Mouse (Mus musculus) embryo, embryonic 9.5 days (tissue): ENCODE data around the gene Gm49337.
"Not testable (repeated sequence)": the region's sequence is repeated elsewhere in the genome, so short reads cannot be mapped to it uniquely, and the experiment has no call there.

Source experiments
- DNase-seq: peaks from one replicate; pipeline ENCODE4 v3.0.0-alpha.2; 2017; ENCODE audit errors: extremely low spot score

Gm49337 gene

DNA sequence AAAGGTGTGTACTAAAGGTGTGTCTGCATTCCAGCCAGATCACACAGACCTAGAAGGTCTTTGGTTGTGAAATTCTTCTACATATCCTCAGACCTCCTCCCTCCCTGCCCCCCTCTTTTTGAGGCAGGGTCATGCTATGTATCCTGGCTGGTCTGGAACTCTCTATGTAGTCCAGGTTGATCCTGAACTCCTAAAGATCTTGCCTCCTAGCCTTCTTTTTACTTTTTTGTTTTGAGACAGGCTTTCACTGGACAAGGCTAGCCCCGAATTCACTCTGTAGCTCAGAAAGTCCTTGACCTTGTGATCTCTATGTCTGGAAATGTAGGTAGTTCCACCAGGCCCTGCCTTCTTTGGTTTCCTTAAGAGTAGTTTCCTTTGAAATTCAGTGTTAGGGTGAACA lies 35.7 kb downstream of the Gm49337 start:
- DNase-seq = no peak

DNA sequence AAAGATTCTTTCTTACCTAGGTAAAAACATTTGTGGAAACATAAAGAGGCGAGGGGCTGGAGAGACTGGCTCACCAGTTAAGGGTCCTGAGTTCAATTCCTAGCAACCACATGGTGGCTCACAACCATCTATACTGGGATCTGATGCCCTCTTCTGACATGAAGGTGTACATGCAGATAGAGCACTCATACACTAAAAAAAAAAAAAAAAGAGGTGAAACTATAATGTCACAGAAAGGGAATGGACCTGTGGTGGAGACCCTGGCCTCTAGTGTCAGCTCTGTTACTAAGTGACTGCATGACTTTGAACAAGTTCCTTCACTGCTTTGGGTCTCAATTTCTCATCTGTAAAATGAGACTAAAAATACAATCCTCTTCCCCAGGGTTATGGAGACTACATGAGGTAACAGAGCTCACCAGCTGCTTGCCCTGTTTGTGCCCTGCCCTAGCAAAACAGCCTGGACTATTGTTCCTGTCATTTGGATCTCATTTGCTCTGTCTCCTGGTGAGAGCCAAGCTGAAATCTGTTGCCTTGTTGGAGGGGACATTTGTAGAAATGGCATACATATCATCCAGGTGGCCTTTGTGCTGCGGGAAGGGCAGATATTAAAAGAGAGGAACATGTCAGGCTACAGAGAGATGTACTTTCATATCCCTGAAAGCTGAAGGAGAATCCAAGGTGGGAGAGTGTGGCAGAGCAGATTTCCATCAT lies 42.9 kb downstream of the Gm49337 start:
- DNase-seq = no peak

DNA sequence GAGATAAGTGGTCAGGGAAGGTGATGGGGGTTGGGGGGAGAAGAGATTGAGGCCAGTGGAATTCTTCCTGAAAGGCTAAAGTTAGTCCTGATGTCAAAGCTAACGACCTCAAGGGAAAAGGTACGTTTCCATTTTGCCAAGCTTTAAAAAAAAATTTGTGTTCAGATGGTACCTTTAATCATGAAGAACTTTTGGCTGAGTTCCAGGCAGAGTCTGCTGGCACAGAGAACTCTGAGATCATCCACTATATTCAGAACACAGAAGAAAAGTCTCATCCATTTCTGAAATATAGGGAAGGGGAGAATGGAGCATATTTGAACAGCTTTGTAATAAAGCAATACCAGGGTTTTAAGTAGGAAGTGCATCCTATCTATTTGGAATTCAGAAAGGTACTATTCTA lies 43.9 kb downstream of the Gm49337 start:
- DNase-seq = no peak

DNA sequence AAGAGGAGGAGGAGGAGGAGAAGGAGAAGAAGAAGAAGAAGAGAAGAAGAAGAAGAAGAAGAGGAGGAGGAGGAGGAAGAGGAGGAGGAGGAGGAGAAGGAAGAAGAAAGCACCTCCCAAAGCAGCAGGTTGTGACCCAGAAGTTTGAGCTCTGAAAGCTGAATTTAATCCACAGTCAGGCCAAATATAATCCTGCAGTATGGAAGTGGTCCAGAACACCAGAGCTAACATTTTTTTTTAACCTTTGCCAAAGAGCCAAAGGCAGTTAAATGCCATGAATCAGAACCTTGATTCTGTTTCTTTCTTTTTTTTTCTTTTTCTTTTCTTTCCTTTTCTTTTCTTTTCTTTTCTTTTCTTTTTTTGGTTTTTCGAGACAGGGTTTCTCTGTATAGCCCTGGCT lies 44.5 kb downstream of the Gm49337 start:
- not testable (repeated sequence) for DNase-seq

DNA sequence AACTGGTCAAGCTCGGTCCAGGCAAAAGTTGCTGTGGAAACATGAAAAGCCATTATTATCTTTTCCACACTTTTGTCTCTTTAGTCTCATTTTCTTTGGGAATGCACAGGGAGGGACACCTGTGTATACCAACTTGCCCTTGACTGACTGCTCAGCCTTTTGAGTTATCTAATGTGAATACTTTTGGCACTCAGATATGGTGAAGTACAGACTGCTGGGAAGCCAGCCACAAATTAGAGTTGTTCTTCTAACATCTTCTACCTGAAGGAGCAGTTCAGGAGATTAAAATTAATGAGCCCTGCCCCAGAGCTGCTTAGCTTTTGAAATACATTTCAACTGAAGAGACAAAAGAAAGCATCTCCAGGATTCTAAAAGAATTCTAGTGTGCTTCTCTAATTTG lies 45.9 kb downstream of the Gm49337 start:
- no peak for DNase-seq

DNA sequence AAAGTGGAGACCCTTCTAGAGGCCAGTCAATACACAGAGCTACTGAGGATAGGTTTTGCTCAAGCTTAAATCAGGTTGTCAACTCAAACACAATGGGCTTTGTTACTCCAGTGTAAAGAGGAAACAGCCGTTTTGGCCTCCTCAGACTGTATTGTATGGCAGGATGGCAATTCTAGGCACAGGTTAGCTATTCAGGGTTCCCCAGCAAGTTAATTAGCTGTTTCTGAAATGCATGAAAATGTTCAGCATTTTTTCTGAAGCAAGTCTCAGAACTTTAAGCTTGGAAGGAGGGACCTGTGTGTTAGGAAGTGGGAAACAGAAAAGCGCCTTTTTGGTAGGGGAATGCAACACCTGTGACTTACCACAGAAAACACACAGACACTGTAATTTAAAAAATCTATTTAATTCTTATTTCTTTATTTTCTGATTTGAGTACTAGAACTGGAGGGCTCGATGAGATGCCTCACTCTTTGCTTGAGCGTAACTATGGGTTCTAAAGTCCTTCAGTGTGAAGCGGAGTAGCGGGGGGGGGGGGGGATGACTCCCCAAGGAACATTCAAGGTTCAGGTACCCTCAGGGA lies 47.0 kb downstream of the Gm49337 start:
- DNase-seq = peak; percentile 48

DNA sequence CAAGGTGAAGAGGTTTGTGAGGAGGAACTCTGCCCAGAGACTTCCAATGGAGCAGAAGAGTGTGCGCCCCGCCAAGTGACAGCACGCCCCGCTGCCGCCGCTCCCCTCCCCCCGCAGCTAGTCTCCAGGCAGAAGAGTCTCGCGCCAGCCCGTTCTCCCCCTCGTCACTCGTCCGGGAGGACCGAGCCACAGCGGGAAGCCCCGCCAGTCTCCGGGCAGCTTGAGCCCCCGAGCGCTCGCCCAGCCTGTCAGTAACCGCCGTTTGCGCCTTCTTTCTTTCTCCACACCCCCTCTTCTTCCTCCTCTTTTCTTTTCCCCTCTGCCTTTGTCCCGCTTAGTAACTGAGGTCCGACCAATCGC lies 47.6 kb downstream of the Gm49337 start:
- no peak for DNase-seq

DNA sequence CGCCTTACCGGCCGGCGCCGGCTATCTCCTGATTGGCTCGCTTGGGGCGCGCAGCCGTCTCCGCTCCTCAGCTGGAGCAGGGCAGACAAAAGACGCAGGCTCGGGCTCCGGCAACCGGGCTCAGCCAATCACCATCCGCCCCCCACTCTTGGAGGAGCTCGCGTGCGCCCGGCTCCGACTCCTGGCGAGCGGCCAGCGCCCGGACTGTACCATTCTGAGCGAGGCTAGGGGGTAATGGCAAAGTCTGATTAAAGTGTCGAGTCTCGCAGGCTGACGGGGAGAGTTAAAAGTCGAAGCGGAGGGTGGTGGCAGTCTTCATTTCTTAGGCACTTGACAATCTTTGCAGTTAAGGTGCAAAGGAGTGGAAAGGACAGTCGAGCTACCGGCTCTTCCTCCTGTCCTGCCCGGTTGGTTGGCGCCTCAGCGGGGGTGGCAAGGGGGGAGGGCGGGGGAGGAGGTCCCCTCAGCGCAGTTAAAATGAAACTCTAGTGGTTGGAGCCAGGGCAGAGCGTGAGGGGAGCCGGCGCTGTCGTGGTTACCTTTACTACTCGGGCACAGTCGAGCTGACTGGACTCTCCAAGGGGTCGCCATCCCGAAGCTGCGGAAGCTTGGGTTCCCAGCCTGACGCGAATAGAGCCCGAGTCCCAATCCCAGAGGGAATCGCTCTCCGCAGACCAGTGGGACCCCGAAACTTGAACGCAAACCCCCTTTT lies 48.1 kb downstream of the Gm49337 start, which contains the start of gene Pik3r3:
TSS of gene Pik3r3 (plus strand) at position 479 of the 712 bp plus-strand sequence.
- peak; percentile 98 for DNase-seq

DNA sequence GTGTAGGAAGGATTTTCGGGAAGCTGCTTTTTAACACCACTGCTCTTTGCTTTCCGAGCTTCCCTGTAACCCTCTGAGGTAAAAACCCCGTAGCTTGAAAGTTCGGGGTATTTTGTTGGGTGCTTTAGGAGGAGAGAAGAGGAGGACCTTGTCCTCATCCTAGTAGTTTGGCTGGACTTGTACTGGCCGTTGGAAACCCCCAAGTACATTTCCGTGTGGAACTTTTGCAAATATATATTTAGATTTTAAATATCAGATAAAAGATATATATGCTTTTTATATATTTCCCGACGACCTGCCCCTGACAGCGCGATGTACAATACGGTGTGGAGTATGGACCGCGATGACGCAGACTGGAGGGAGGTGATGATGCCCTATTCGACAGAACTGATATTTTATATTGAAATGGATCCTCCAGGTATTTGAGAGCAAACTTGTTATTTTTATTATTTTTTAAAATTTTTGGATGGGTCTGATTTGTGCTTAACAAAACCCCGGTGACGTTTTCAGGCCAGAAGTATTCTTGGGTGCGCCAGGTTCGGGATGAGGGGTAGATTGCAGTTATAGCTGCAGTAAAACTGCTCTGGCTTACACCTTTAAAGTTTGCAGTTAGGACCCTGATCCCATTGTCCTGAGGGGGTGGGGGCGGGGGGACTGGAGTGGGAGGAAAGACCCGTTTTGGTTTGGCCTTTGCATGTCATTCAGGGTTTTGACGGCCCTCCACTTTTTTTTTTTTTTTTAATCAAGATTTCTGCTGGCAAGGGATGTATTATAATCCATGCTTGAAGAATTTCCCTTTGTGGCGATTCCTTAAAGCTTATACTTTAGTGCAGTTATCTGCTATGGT lies 49.0 kb downstream of the Gm49337 start:
- peak; percentile 50 for DNase-seq

DNA sequence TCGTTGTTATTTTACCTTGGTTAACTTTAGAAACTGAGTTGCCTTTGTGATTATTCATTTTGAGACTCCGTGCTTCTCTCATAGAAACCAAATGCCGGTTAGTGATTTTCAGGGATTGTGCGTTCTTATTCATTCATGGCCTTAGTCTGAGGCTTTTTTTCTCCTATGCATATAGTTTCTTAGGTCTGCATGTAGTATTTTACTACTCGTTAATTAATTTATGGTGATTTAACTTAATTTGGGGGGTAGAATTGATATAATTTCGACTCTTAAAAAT lies 49.6 kb downstream of the Gm49337 start:
- DNase-seq = no peak

DNA sequence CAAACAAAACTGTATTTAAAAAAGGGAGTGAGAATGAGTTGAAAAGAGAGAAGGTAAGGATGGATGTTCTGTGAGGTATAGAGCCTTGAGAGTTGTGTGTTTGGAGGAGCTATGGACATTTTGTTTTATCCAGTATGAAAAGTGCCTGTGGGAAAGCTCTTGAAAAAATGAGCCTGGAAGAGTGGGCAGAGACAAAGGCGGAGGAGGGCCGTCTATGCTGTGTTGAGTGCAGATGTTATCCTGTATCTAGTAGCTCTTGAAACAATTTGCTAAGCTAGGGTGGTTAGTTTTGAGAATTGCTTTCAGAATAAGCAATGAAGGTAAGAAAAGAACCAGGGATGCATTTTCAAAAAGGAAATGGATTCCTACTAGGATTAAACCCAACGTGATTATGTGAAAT lies 70.2 kb downstream of the Gm49337 start:
- no peak for DNase-seq

DNA sequence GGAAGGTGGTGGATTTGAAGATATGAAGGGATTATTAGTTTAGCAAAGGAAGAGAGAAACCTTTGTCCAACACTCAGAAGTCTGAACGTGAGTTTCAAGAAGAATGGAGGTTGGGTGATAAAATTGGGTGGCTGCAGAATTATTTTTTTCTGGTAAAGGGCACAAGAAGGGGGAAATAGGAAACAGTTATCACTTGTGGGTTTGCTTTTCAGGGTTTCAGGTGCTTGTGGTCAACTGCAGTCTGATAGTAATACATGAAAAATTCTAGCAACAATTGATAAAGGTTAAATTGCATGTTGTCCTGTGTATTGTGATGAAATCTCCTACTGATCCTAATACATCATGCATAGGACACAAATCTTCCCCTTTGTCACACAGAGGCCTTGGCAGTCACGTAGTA lies 71.1 kb downstream of the Gm49337 start:
- no peak for DNase-seq

DNA sequence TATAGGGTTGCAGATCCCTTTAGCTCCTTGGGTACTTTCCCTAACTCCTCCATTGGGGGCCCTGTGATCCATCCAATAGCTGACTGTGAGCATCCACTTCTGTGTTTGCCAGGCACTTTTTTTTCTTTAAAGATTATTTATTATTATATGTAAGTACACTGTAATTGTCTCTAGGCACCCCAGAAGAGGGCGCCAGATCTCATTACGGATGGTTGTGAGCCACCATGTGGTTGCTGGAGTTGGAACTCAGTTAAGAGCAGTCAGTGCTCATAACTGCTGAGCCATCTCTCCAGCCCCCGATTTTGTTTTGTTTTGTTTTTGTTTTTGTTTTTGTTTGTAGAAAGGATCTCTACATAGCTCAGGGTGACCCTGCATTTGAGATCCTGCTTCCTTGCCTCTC lies 72.7 kb downstream of the Gm49337 start:
- peak; percentile 16 for DNase-seq

DNA sequence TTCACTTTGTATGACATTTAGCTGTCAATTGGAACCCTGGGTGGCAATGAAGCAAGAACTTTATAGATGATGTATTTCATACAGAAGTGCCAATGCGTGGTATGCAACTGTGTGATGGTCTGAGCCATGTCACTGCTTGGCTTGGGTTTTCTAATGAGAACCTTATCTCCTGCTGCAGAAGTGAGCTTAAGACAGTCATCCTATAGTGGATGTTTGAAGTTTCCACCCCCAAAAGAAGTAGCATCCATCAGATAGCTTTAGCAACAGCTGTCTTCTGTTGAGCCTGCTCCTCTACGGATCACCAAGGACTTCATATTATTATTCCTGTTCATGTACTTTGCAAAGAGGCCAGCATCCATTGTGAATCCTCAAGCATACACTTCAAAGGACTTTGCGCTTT lies 76.8 kb downstream of the Gm49337 start:
- DNase-seq = no peak

DNA sequence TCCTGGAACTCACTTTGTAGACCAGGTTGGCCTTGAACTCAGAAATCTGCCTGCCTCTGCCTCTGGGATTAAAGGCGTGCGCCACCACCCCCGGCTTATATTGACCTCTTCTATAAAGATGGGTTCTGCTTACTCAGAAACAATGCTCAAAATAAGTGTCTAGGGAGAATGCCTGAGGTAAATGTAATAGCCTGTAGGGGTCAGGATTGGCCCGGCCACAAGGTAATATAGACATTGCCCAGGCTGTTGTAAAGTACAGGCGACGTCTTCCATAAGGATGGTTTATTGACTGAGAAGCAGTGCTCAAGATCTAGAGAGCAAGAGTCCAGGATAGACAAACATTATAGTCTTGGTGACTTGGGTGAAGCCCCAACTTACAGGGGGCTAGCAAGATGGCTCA lies 95.0 kb downstream of the Gm49337 start:
- DNase-seq = no peak

DNA sequence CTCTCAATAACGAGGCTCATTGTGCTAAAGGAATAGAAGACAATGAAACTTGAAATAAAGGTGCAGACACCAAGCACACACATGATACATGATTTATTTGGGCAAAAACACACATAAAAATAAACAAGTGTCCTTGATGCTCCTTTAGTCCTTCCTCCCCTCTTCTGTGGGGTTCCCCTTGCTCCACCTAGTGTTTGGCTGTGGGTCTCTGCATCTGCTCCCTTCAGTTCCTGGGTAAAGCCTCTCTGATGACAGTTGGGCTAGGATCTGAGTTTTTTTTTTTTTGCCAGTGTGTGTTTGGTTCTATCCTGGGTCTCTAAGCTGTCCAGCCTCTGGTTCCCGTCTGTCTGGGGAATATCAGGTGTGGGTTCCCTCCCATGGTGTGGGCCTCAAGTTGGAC lies 109.0 kb downstream of the Gm49337 start:
- DNase-seq = no peak

DNA sequence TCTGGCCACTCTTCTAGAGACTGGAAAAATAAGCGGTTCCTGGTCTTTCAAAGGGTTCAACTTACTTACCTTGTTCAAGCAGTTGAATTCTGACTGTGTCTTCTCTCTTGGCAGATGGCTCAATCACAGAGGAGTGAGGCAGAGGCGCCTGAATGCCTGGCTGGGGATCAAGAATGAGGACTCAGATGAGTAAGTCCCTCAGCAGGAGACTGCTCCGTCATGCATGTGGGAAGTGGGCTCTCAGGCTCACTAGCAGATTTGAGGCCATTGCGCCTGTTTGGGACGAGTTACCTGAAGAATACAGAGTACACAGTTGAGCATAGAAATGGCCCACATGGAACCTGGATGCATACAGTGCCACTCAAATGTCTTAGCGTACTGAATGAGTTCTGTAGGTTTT lies 118.4 kb downstream of the Gm49337 start:
- no peak for DNase-seq

DNA sequence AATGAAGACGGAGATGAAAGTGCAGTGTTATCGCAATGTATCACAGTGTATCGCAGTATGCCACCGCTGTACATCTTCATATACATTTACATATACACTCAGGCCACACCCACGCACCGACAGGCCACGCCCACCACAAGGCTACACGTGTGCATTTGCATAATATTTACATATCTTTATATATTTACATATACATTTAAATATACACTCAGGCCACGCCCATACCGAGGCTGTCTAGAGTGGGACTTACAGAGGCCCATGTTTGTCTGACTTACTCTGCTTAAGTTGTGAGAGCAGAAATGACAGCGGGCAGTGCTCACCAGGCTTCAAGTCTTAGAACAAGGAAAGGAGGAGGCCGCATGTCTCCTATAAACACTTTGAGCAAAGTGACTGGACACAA lies 120.1 kb downstream of the Gm49337 start:
- no peak for DNase-seq

DNA sequence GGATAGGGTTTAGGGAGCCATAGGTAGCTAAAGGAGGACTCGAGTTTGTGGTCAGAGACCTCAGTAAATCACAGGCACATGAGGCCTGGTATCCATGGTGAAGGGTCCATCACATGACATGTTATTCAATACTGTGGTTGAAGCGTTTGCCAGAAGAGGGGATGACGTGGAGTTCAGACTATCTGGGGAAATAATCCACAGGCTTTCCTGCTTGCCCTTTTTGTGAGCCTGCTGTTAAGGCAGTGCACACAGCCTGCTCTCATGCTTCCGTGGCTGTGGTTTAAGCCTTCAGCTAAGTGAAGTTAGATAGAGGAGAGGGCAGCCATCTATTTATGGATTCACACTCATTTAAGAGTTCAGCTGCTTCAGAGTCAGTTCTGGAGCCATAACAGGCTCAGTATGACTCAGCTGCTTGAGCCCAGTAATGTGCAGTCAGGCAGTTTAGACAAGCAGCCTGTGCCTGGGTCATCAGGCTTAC lies 127.7 kb downstream of the Gm49337 start:
- no peak for DNase-seq

DNA sequence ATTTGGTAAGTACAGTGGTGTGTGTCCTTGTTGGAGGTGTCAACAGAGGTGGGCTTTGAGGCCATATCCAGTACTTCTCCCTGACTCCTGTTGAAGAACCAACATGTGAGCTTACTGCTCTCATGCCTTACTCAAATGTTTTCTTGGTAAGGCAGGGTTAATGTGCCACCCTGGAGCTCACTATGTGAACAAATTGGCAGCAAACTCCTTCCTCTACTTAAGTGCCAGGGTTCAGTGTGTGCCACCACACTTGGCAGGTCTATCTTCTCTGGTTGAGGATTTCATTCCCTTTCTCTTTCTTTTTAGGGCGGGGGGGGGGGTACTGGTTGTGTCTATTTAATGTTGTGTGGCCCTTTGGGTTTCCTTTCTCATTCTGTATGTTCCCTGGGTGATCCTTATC lies 131.4 kb downstream of the Gm49337 start:
- no peak for DNase-seq

DNA sequence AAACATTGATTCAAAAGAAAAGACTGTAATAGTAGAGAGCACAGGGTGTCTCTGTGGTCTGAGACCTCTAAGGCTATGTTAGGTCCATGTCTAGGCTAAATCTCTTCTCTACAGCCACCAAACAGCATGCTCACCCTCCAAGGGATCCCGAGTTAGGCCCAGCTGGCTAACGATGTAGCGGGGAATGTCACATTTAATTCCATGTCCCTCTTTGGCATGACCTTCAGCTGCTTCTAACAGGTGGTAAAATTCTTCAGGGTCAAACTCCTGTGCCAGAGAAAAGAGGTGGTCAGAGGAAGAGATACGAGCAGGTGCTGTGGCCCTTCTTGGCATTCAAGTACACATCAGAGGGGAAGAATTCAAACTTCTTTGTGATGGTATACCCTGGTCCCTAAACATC lies 144.4 kb downstream of the Gm49337 start:
- DNase-seq = no peak

DNA sequence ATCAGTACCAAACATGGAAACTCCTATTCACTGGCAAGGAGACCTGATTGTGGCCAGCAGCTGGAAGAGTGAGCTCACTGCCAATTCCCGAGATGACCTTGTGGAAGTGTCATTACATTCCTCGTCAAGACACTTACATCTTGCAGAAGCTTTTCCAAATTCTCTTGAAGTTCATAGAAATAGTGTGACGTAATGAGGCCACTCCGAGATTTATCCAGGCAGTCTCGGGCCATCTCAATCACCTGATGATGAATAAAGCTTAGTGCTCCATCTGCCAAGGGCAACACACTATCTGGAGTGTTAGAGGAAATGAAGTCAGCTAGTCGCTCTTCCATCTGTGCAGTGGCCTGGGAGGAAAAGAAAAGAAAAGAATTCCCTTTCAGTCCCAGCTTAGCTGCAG lies 148.9 kb downstream of the Gm49337 start:
- no peak for DNase-seq
